Comparison of ENCODE assay signal across 8 mouse cellular contexts in the genomic region with DNA sequence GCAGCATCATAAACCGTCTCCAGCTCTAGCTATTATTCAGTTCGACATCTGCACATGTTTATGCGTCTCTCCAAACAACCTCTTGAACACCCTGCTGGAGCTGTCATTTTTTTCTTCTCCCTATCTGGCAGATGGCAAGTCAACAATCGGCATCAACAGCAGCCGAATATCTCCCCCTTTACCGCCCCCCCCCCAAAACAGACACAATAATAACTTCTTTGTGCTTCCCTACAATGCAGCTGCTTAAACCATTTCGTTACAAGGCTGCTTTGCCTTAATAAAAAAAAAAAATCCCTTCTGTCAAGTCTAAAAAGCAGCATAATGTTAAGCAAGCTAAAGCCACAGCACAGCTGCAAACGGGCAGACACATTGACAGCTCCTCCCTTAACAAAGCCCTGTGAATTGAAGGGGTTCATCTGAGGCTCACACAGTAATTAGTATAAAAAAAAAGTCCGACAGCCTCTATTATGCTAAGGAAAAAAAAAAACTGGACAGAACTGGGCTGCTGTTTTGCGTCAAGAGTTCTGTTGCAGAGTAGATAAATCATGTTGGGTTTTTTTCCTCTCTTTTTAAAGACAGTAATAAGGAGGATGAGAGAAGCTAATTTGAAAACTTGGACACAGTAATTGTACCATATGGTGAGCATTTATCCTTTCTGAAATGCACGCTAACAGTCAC.
DNase-seq lines count a peak whose midpoint lies in the region; ATAC-seq and TF ChIP-seq lines count a peak whose summit lies in the region.

No protein-coding gene starts in this region.

- H3K27me3 ChIP-seq in heart, adult 2 months (ENCODE audit: control insufficient read depth, insufficient read depth, low read length) = no peaks in the 10 kb centered on the region
- no peaks in the 10 kb centered on the region for H3K27me3 ChIP-seq in lung, embryonic 16.5 days (ENCODE audit: control insufficient read depth, insufficient read depth, low read depth, low read length)
- H3K27me3 ChIP-seq in hindbrain, embryonic 16.5 days (replicated peaks; ENCODE audit: control insufficient read depth, insufficient read depth, low read length) = no peaks in the 10 kb centered on the region
- H3K27me3 ChIP-seq in heart, embryonic 11.5 days (ENCODE audit: control insufficient read depth, insufficient read depth, low read length) = no peaks in the 10 kb centered on the region

- no peaks in the 10 kb centered on the region; the same call in 1 of the 2 replicates for H3K4me1 ChIP-seq in heart, adult 2 months (ENCODE audit: control insufficient read depth, insufficient read depth, low read length)
- peaks cover 4% of the 10 kb centered on the region for H3K4me1 ChIP-seq in lung, embryonic 16.5 days (replicated peaks; ENCODE audit: control insufficient read depth, insufficient read depth, low read length)
- H3K4me1 ChIP-seq in hindbrain, embryonic 16.5 days (ENCODE audit: control insufficient read depth, insufficient read depth, low read depth, low read length) = no peaks in the 10 kb centered on the region; the same call in 1 of the 2 replicates
- H3K4me1 ChIP-seq in heart, embryonic 11.5 days (ENCODE audit: control insufficient read depth, insufficient read depth, low read length) = 0 out of 2 replicates have a peak, but pooled peaks cover 2% of the 10 kb centered on the region

- intact Hi-C loops in heart, adult 2 months (cut with DNase I) = no loop called here

- TF ChIP-seq EP300 in heart, adult 2 months (IDR thresholded peaks at IDR 0.05; ENCODE audit: insufficient read depth, low read depth, low read length) = no peak

- no peak overlapping the region for H3K9ac ChIP-seq in heart, adult 2 months (ENCODE audit: low read depth, low read length)
- H3K9ac ChIP-seq in lung, embryonic 16.5 days (ENCODE audit: low read length) = no peak overlapping the region
- H3K9ac ChIP-seq in hindbrain, embryonic 16.5 days (ENCODE audit: low read depth, low read length) = no peak overlapping the region; the same call in 1 of the 2 replicates
- no peak overlapping the region for H3K9ac ChIP-seq in heart, embryonic 11.5 days (ENCODE audit: low read depth, low read length)

- TF ChIP-seq POLR2A in heart, adult 2 months (IDR thresholded peaks at IDR 0.05; ENCODE audit: insufficient read depth, low read depth, low read length) = no peak

- H3K4me3 ChIP-seq in heart, adult 2 months = no peak overlapping the region
- no peak overlapping the region for H3K4me3 ChIP-seq in lung, embryonic 16.5 days (ENCODE audit: low read length)
- H3K4me3 ChIP-seq in hindbrain, embryonic 16.5 days (ENCODE audit: low read length) = peak overlapping the region; percentile 17; the same call in 1 of the 2 replicates
- no peak overlapping the region for H3K4me3 ChIP-seq in heart, embryonic 11.5 days (ENCODE audit: low read depth, low read length)

- H3K27ac ChIP-seq in heart, adult 2 months = no peak overlapping the region
- H3K27ac ChIP-seq in lung, embryonic 16.5 days (ENCODE audit: low read length) = no peak overlapping the region; the same call in 1 of the 2 replicates
- H3K27ac ChIP-seq in hindbrain, embryonic 16.5 days (ENCODE audit: low read depth, low read length) = peak overlapping the region; percentile 59
- H3K27ac ChIP-seq in heart, embryonic 11.5 days (ENCODE audit: low read depth, low read length) = no peak overlapping the region

- H3K9me3 ChIP-seq in lung, embryonic 16.5 days (ENCODE audit: control insufficient read depth, low read length) = no peaks in the 10 kb centered on the region
- no peaks in the 10 kb centered on the region for H3K9me3 ChIP-seq in hindbrain, embryonic 16.5 days (ENCODE audit: control insufficient read depth, low read length)
- H3K9me3 ChIP-seq in heart, embryonic 11.5 days (replicated peaks; ENCODE audit: control insufficient read depth, low read length) = no peaks in the 10 kb centered on the region

- DNase-seq in heart, adult 11 months = peak; percentile 88
- DNase-seq in heart, adult 2 months = no peak
- DNase-seq in lung, postnatal 36 days = no peak
- peak; percentile 8 for DNase-seq in retina, postnatal 7 days (ENCODE audit: low read depth, low spot score)
- no peak for DNase-seq in cerebellum, adult 11-12 months

- H3K79me2 ChIP-seq in heart, adult 2 months (replicated peaks; ENCODE audit: control insufficient read depth, insufficient read depth, low read length) = peaks cover 2% of the 10 kb centered on the region; the same call in 1 of the 2 replicates

- peak overlapping the region; percentile 18; the same call in 1 of the 2 replicates for H3K4me2 ChIP-seq in lung, embryonic 16.5 days (ENCODE audit: low read depth, low read length)
- H3K4me2 ChIP-seq in hindbrain, embryonic 16.5 days (ENCODE audit: low read length) = peak overlapping the region; percentile 49
- H3K4me2 ChIP-seq in heart, embryonic 11.5 days = no peak overlapping the region; the same call in none of the 2 replicates

- 40% methylated on average over 11 of the region's 11 CpGs for WGBS in heart, adult 2 months
- 36% methylated on average over 11 of the region's 11 CpGs for WGBS in lung, embryonic 16.5 days
- WGBS in hindbrain, embryonic 16.5 days = 5% methylated on average over 11 of the region's 11 CpGs
- WGBS in heart, embryonic 11.5 days (ENCODE audit: insufficient replicate concordance) = 42% methylated on average over 11 of the region's 11 CpGs

- H3K36me3 ChIP-seq in heart, adult 2 months (ENCODE audit: control insufficient read depth, insufficient read depth, low read length) = no peaks in the 10 kb centered on the region
- no peaks in the 10 kb centered on the region for H3K36me3 ChIP-seq in lung, embryonic 16.5 days (ENCODE audit: control insufficient read depth, insufficient read depth, low read length)
- no peaks in the 10 kb centered on the region for H3K36me3 ChIP-seq in hindbrain, embryonic 16.5 days (ENCODE audit: control insufficient read depth, insufficient read depth, low read length)
- no peaks in the 10 kb centered on the region for H3K36me3 ChIP-seq in heart, embryonic 11.5 days (ENCODE audit: control insufficient read depth, insufficient read depth, low read length)

- TF ChIP-seq CTCF in heart, adult 2 months (IDR thresholded peaks at IDR 0.05) = no peak

- ATAC-seq in lung, embryonic 16.5 days (ENCODE audit: low read depth) = peak; percentile 73
- ATAC-seq in hindbrain, embryonic 16.5 days = peak; percentile 89
- ATAC-seq in heart, embryonic 11.5 days (replicated peaks; ENCODE audit: insufficient number of reproducible peaks, low FRiP score, low TSS enrichment) = no peak

Comparison
In these comparisons a context has a peak if more than half of its experiments do, and no peak if none do; other contexts are left out.
1. DNase-seq: peak in heart, adult 11 months (single experiment) and retina, postnatal 7 days (single experiment); none in heart, adult 2 months (0 of 2), lung, postnatal 36 days (single experiment) and cerebellum, adult 11-12 months (single experiment).